Mouse (Mus musculus) hindbrain, embryonic 11.5 days (tissue): ENCODE data around the gene Ifna2. TPM values are rescaled to one million over a fixed set of nuclear protein-coding genes. Genes with fewer than 3 reads are reported as not detected.

Experiments used
- ATAC-seq: fragments of 200-750 bp; cut with Nextera tagmentation; 2 replicates; pipeline ENCODE4 v1.8.0; 2017; ENCODE audit warnings: mild to moderate bottlenecking, moderate TSS enrichment, moderate library complexity; ENCODE audit not compliant: low FRiP score
- DNase-seq: peaks from one replicate; pipeline ENCODE4 v3.0.0-alpha.2; 2015; ENCODE audit warnings: low spot score
- H3K27ac ChIP-seq: fragments of 300-500 bp; sonication (generic); 2 replicates; pipeline ENCODE4 v1.5.1; 2014; ENCODE audit warnings: mild to moderate bottlenecking, low read depth, low read length
- H3K27me3 ChIP-seq: fragments of 300-500 bp; sonication (generic); 2 replicates; pipeline ENCODE4 v1.6.1; 2014; ENCODE audit warnings: mild to moderate bottlenecking, low read length, moderate library complexity, mixed read lengths; ENCODE audit not compliant: control insufficient read depth, insufficient read depth
- H3K36me3 ChIP-seq: fragments of 300-500 bp; sonication (generic); 2 replicates; pipeline ENCODE4 v1.6.1; 2014; ENCODE audit warnings: mild to moderate bottlenecking, low read length, moderate library complexity, mixed read lengths; ENCODE audit not compliant: control insufficient read depth, insufficient read depth
- H3K4me1 ChIP-seq: fragments of 300-500 bp; sonication (generic); replicated peaks from 2 replicates; pipeline ENCODE4 v1.6.1; 2014; ENCODE audit warnings: low read length, mixed read lengths; ENCODE audit not compliant: control insufficient read depth, insufficient read depth
- H3K4me2 ChIP-seq: fragments of 300-500 bp; sonication (generic); replicated peaks from 2 replicates; pipeline ENCODE4 v1.6.1; 2014; ENCODE audit warnings: mild to moderate bottlenecking, low read depth, low read length
- H3K4me3 ChIP-seq: fragments of 300-500 bp; sonication (generic); 2 replicates; pipeline ENCODE4 v1.5.1; 2014; ENCODE audit warnings: low read depth, low read length
- H3K9ac ChIP-seq: fragments of 300-500 bp; sonication (generic); 2 replicates; pipeline ENCODE4 v1.6.1; 2014; ENCODE audit warnings: low read depth, low read length
- H3K9me3 ChIP-seq: fragments of 300-500 bp; sonication (generic); 2 replicates; pipeline ENCODE4 v1.6.1; 2016; ENCODE audit warnings: low read length; ENCODE audit not compliant: control insufficient read depth
- WGBS: fragments of 180-500 bp; shearing (Covaris S2); extraction: QIAGEN DNeasy Blood & Tissue Kit; methylation state at CpG from one replicate; pipeline ENCODE4 v1.1.7; 2014; 5-methylcytosine and 5-hydroxymethylcytosine counted together
- polyA plus RNA-seq: library from polyadenylated mRNA; unstranded; fragments of >200 nt; fragmentation: Nextera tagmentation; extraction: Ambion mirVana; gene quantifications from 2 replicates; pipeline ENCODE4 v1.2.1, GENCODE M21; 2014

The Ifna2 gene
- polyA plus RNA-seq, 1 experiment from 2014 or later, result not detected

GRCm38 (mm10) chr4:88640704-88641076, 43.0 kb downstream of the Ifna2 start:
- ATAC-seq (no peak), DNase-seq (no peak)
- H3K27me3 ChIP-seq, result no peaks in the 10 kb centered on the region
- WGBS, result 69% methylated on average over 8 of the region's 8 CpGs
- no peaks in the 10 kb centered on the region for H3K9me3 ChIP-seq
- peak overlapping the region; percentile 22; the same call in 1 of the 2 replicates for H3K4me2 ChIP-seq
- H3K36me3 ChIP-seq, result no peaks in the 10 kb centered on the region
- no peaks in the 10 kb centered on the region for H3K4me1 ChIP-seq
- H3K4me3 ChIP-seq, result no peak overlapping the region
- H3K27ac ChIP-seq, result no peak overlapping the region
- no peak overlapping the region for H3K9ac ChIP-seq

- H3K27ac ChIP-seq, result no peak within 1 kb of the TSS
- H3K4me3 ChIP-seq, result no peak within 1 kb of the TSS
- no peaks in the 10 kb centered on the region for H3K9me3 ChIP-seq
- H3K9ac ChIP-seq, result no peak within 1 kb of the TSS
- 90% methylated on average over 4 of the region's 4 CpGs for WGBS
- no peaks in the 10 kb centered on the region for H3K4me1 ChIP-seq
- no peak within 1 kb of the TSS for H3K4me2 ChIP-seq
- ATAC-seq, result no peak
- H3K36me3 ChIP-seq, result no peaks in the 10 kb centered on the region
- no peaks in the 10 kb centered on the region for H3K27me3 ChIP-seq
- no peak for DNase-seq
These were observed 49.4 kb downstream of the Ifna2 start, which contains the start of gene C87499 for GRCm38 (mm10) chr4:88634311-88634710. C87499 (minus strand) TSS chr4:88634411.

Other genes starting within 250 kb of the Ifna2 start
- gene Hacd4, start 245.0 kb downstream of the Ifna2 start, polyA plus RNA-seq, result 4.5 and 4.8 TPM in 2 replicates
- not detected in 2 replicates for gene Ifnb1, start 161.1 kb downstream of the Ifna2 start, polyA plus RNA-seq
- not detected in 2 replicates for gene Ifna15, start 125.7 kb downstream of the Ifna2 start, polyA plus RNA-seq
- gene Ifna14, start 112.1 kb downstream of the Ifna2 start, polyA plus RNA-seq, result not detected in 2 replicates
- gene Ifna9, start 91.5 kb downstream of the Ifna2 start, polyA plus RNA-seq, result not detected in 2 replicates
- not detected in 2 replicates for gene Ifna12, start 80.5 kb downstream of the Ifna2 start, polyA plus RNA-seq
- gene C87499, start 49.5 kb downstream of the Ifna2 start, polyA plus RNA-seq, result not detected in 2 replicates
- gene Ifna13, start 39.5 kb downstream of the Ifna2 start, polyA plus RNA-seq, result not detected in 2 replicates
- not detected in 2 replicates for gene Ifna16, start 7.0 kb downstream of the Ifna2 start, polyA plus RNA-seq
- gene Ifnab, start 7.4 kb upstream of the Ifna2 start, polyA plus RNA-seq, result not detected in 2 replicates
- 0.77 and 1.2 TPM in 2 replicates for gene Gm26566, start 37.9 kb upstream of the Ifna2 start, polyA plus RNA-seq
- gene Klhl9, start 38.6 kb upstream of the Ifna2 start, polyA plus RNA-seq, result 136 and 150 TPM in 2 replicates
- not detected in 2 replicates for gene Gm13271, start 71.0 kb upstream of the Ifna2 start, polyA plus RNA-seq
- gene Gm13283, start 76.2 kb upstream of the Ifna2 start, polyA plus RNA-seq, result 0.20 and 0.32 TPM in 2 replicates
- not detected in 2 replicates for gene Gm13290, start 89.9 kb upstream of the Ifna2 start, polyA plus RNA-seq
- gene Gm13289, start 93.0 kb upstream of the Ifna2 start, polyA plus RNA-seq, result not detected in 2 replicates
- not detected in 2 replicates for gene Gm13272, start 95.9 kb upstream of the Ifna2 start, polyA plus RNA-seq
- not detected in 2 replicates for gene Ifnz, start 98.2 kb upstream of the Ifna2 start, polyA plus RNA-seq
- not detected in 2 replicates for gene Gm13276, start 101.8 kb upstream of the Ifna2 start, polyA plus RNA-seq
- not detected in 2 replicates for gene Gm13277, start 104.7 kb upstream of the Ifna2 start, polyA plus RNA-seq
- not detected in 2 replicates for gene Gm13278, start 107.6 kb upstream of the Ifna2 start, polyA plus RNA-seq
- gene Gm13275, start 110.6 kb upstream of the Ifna2 start, polyA plus RNA-seq, result not detected in 2 replicates
- not detected in 2 replicates for gene Gm13279, start 113.5 kb upstream of the Ifna2 start, polyA plus RNA-seq
- 0.40 and 0.82 TPM in 2 replicates for gene Gm13285, start 115.8 kb upstream of the Ifna2 start, polyA plus RNA-seq
- not detected in 2 replicates for gene Gm13287, start 119.3 kb upstream of the Ifna2 start, polyA plus RNA-seq
- not detected in 2 replicates for gene Gm13288, start 121.6 kb upstream of the Ifna2 start, polyA plus RNA-seq
- gene Ifna7, start 132.3 kb upstream of the Ifna2 start, polyA plus RNA-seq, result not detected in 2 replicates
- not detected in 2 replicates for gene Ifna11, start 136.0 kb upstream of the Ifna2 start, polyA plus RNA-seq
- not detected in 2 replicates for gene Ifna6, start 143.5 kb upstream of the Ifna2 start, polyA plus RNA-seq
- gene Ifna5, start 151.6 kb upstream of the Ifna2 start, polyA plus RNA-seq, result not detected in 2 replicates
- gene Ifna4, start 157.9 kb upstream of the Ifna2 start, polyA plus RNA-seq, result not detected in 2 replicates
- not detected in 2 replicates for gene Ifna1, start 166.2 kb upstream of the Ifna2 start, polyA plus RNA-seq
- not detected in 2 replicates for gene Ifne, start 196.3 kb upstream of the Ifna2 start, polyA plus RNA-seq